Mouse (Mus musculus) forebrain, embryonic 11.5 days (tissue): Measurements from ENCODE around the gene Kif3b. TPM values are rescaled to one million over a fixed set of nuclear protein-coding genes. Genes with fewer than 3 reads are reported as not detected.

Experiments used
- ATAC-seq: fragments of 200-750 bp; cut with Nextera tagmentation; replicated peaks from 2 replicates; pipeline ENCODE4 v1.8.0; 2017; ENCODE audit warnings: moderate TSS enrichment; ENCODE audit not compliant: low FRiP score
- DNase-seq: peaks from one replicate; pipeline ENCODE4 v3.0.0-alpha.2; 2017; ENCODE audit warnings: low spot score
- H3K27ac ChIP-seq: fragments of 300-500 bp; sonication (generic); 2 replicates; pipeline ENCODE4 v1.5.1; 2014; ENCODE audit warnings: low read depth, low read length
- H3K27me3 ChIP-seq: fragments of 300-500 bp; sonication (generic); 2 replicates; pipeline ENCODE4 v1.6.1; 2014; ENCODE audit warnings: mild to moderate bottlenecking, low read length, mixed read lengths; ENCODE audit not compliant: control insufficient read depth, insufficient read depth
- H3K36me3 ChIP-seq: fragments of 300-500 bp; sonication (generic); 2 replicates; pipeline ENCODE4 v1.6.1; 2014; ENCODE audit warnings: mild to moderate bottlenecking, low read length, moderate library complexity, mixed read lengths; ENCODE audit not compliant: control insufficient read depth, insufficient read depth
- H3K4me1 ChIP-seq: fragments of 300-500 bp; sonication (generic); replicated peaks from 2 replicates; pipeline ENCODE4 v1.6.1; 2014; ENCODE audit warnings: low read length, mixed read lengths; ENCODE audit not compliant: control insufficient read depth, insufficient read depth
- H3K4me2 ChIP-seq: fragments of 300-500 bp; sonication (generic); 2 replicates; pipeline ENCODE4 v1.6.1; 2014; ENCODE audit warnings: low read depth, mild to moderate bottlenecking, low read length, moderate library complexity, mixed read lengths; ENCODE audit not compliant: severe bottlenecking
- H3K4me3 ChIP-seq: fragments of 300-500 bp; sonication (generic); 2 replicates; pipeline ENCODE4 v1.5.1; 2014; ENCODE audit warnings: low read depth, low read length
- H3K9ac ChIP-seq: fragments of 300-500 bp; sonication (generic); 2 replicates; pipeline ENCODE4 v1.6.1; 2014; ENCODE audit warnings: low read length
- H3K9me3 ChIP-seq: fragments of 300-500 bp; sonication (generic); 2 replicates; pipeline ENCODE4 v1.6.1; 2016; ENCODE audit warnings: low read length, mixed read lengths; ENCODE audit not compliant: control insufficient read depth
- WGBS: fragments of 180-500 bp; shearing (Covaris S2); extraction: QIAGEN DNeasy Blood & Tissue Kit; methylation state at CpG from one replicate; pipeline ENCODE4 v1.1.7; 2014; 5-methylcytosine and 5-hydroxymethylcytosine counted together
- polyA plus RNA-seq: library from polyadenylated mRNA; unstranded; fragments of >200 nt; fragmentation: Nextera tagmentation; extraction: Ambion mirVana; gene quantifications from 2 replicates; pipeline ENCODE4 v1.2.1, GENCODE M21; 2014

Kif3b gene
- 7.1 and 7.4 TPM in 2 replicates for polyA plus RNA-seq

- peak; percentile 92 for ATAC-seq
- H3K4me1 ChIP-seq, result no peaks in the 10 kb centered on the region; the same call in 1 of the 2 replicates
- H3K9ac ChIP-seq, result peak within 1 kb of the TSS; percentile 90
- no peak within 1 kb of the TSS for H3K27ac ChIP-seq
- H3K27me3 ChIP-seq, result no peaks in the 10 kb centered on the region
- WGBS, result under 1% methylated on average over 62 of the region's 63 CpGs
- DNase-seq, result peak; percentile 91
- H3K36me3 ChIP-seq, result no peaks in the 10 kb centered on the region
- no peaks in the 10 kb centered on the region for H3K9me3 ChIP-seq
- H3K4me3 ChIP-seq, result peak within 1 kb of the TSS; percentile 96
- peak within 1 kb of the TSS; percentile 88 for H3K4me2 ChIP-seq
These were observed at the start of gene Kif3b for GRCm38 (mm10) chr2:153290938-153291928. Gene Kif3b, plus strand, starts transcription at chr2:153291413.

- Histone ChIP-seq H3K9me3 (no peaks in the 10 kb centered on the region), H3K4me1 (peaks cover 6% of the 10 kb centered on the region; the same call in 1 of the 2 replicates), H3K4me3 (peak overlapping the region; percentile 99), H3K4me2 (peak overlapping the region; percentile 87), H3K9ac (peak overlapping the region; percentile 99), H3K27me3 (no peaks in the 10 kb centered on the region), H3K27ac (no peak overlapping the region), H3K36me3 (no peaks in the 10 kb centered on the region)
- ATAC-seq (no peak), DNase-seq (peak; percentile 29)
- WGBS, result 67% methylated on average over 6 of the region's 6 CpGs
These were observed 49.1 kb upstream of the Kif3b start for GRCm38 (mm10) chr2:153242156-153242555.

GRCm38 (mm10) chr2:153249751-153250150 is 41.5 kb upstream of the Kif3b start:
- no peaks in the 10 kb centered on the region for H3K27me3 ChIP-seq
- H3K36me3 ChIP-seq, result no peaks in the 10 kb centered on the region; the same call in 1 of the 2 replicates
- no peak overlapping the region for H3K4me2 ChIP-seq
- 99% methylated on average over 5 of the region's 5 CpGs for WGBS
- no peak for DNase-seq
- ATAC-seq, result no peak
- no peaks in the 10 kb centered on the region for H3K4me1 ChIP-seq
- no peak overlapping the region for H3K27ac ChIP-seq
- no peak overlapping the region for H3K9ac ChIP-seq
- H3K4me3 ChIP-seq, result no peak overlapping the region
- H3K9me3 ChIP-seq, result no peaks in the 10 kb centered on the region

- ATAC-seq (no peak), DNase-seq (no peak)
- H3K4me3 ChIP-seq, result no peak overlapping the region
- peaks cover 5% of the 10 kb centered on the region for H3K36me3 ChIP-seq
- no peak overlapping the region for H3K4me2 ChIP-seq
- H3K9ac ChIP-seq, result no peak overlapping the region
- no peaks in the 10 kb centered on the region for H3K27me3 ChIP-seq
- H3K27ac ChIP-seq, result no peak overlapping the region
- 92% methylated on average over 2 of the region's 2 CpGs for WGBS
- H3K9me3 ChIP-seq, result no peaks in the 10 kb centered on the region
- H3K4me1 ChIP-seq, result no peaks in the 10 kb centered on the region
These were observed 34.6 kb upstream of the Kif3b start for GRCm38 (mm10) chr2:153256604-153257003.

- Histone ChIP-seq H3K9me3 (no peaks in the 10 kb centered on the region), H3K4me1 (no peaks in the 10 kb centered on the region), H3K36me3 (peaks cover 5% of the 10 kb centered on the region), H3K4me2 (no peak overlapping the region), H3K27me3 (no peaks in the 10 kb centered on the region), H3K27ac (no peak overlapping the region), H3K9ac (no peak overlapping the region), H3K4me3 (no peak overlapping the region)
- DNase-seq, result no peak
- 89% methylated on average over 12 of the region's 12 CpGs for WGBS
- ATAC-seq, result no peak
These were observed 32.0 kb upstream of the Kif3b start for GRCm38 (mm10) chr2:153259030-153259863.

- Histone ChIP-seq H3K36me3 (peaks cover 5% of the 10 kb centered on the region), H3K4me2 (no peak overlapping the region), H3K4me1 (no peaks in the 10 kb centered on the region), H3K4me3 (no peak overlapping the region), H3K27ac (no peak overlapping the region), H3K27me3 (no peaks in the 10 kb centered on the region), H3K9me3 (no peaks in the 10 kb centered on the region), H3K9ac (no peak overlapping the region)
- ATAC-seq (no peak), DNase-seq (no peak)
- 66% methylated on average over 3 of the region's 3 CpGs for WGBS
These were observed 31.1 kb upstream of the Kif3b start for GRCm38 (mm10) chr2:153259864-153260674.

GRCm38 (mm10) chr2:153263053-153263452 is 28.2 kb upstream of the Kif3b start:
- H3K4me2 ChIP-seq, result no peak overlapping the region
- no peak for ATAC-seq
- H3K27ac ChIP-seq, result no peak overlapping the region
- WGBS, result 92% methylated on average over 7 of the region's 7 CpGs
- no peak overlapping the region for H3K9ac ChIP-seq
- H3K4me1 ChIP-seq, result no peaks in the 10 kb centered on the region
- DNase-seq, result no peak
- no peak overlapping the region for H3K4me3 ChIP-seq
- no peaks in the 10 kb centered on the region for H3K27me3 ChIP-seq
- no peaks in the 10 kb centered on the region for H3K9me3 ChIP-seq
- peaks cover 5% of the 10 kb centered on the region for H3K36me3 ChIP-seq

- H3K9ac ChIP-seq, result no peak overlapping the region
- DNase-seq (no peak), ATAC-seq (no peak)
- H3K9me3 ChIP-seq, result no peaks in the 10 kb centered on the region
- H3K27ac ChIP-seq, result no peak overlapping the region
- H3K36me3 ChIP-seq, result no peaks in the 10 kb centered on the region; the same call in 1 of the 2 replicates
- 83% methylated on average over 2 of the region's 2 CpGs for WGBS
- H3K4me2 ChIP-seq, result no peak overlapping the region
- H3K4me3 ChIP-seq, result no peak overlapping the region
- no peaks in the 10 kb centered on the region for H3K27me3 ChIP-seq
- no peaks in the 10 kb centered on the region for H3K4me1 ChIP-seq
These were observed 23.9 kb upstream of the Kif3b start for GRCm38 (mm10) chr2:153267331-153267730.
